Mouse (Mus musculus) lung, adult 2 months (tissue): ENCODE measurements around the gene Zzef1. TPM values are rescaled to one million over a fixed set of nuclear protein-coding genes. Genes with fewer than 3 reads are reported as not detected.

ENCODE experiments used
- DNase-seq: peaks from one replicate; pipeline ENCODE4 v3.0.0; 2022
- H3K4me1 ChIP-seq: fragments of 200-500 bp; 2 replicates; pipeline ENCODE4 v1.6.1; 2011; ENCODE audit warnings: low read length; ENCODE audit not compliant: control insufficient read depth, insufficient read depth
- H3K4me3 ChIP-seq: fragments of 200-500 bp; replicated peaks from 2 replicates; pipeline ENCODE3; 2011; ENCODE audit warnings: low read depth, mild to moderate bottlenecking, control low read depth, low read length; ENCODE audit errors: extremely low read depth
- CTCF ChIP-seq: fragments of 200-500 bp; IDR thresholded peaks from 2 replicates; pipeline ENCODE4 v1.5.1; 2011; ENCODE audit warnings: mild to moderate bottlenecking, low read length, control low read depth; ENCODE audit not compliant: insufficient read depth
- POLR2A ChIP-seq: fragments of 200-500 bp; IDR thresholded peaks from 2 replicates; pipeline ENCODE4 v1.6.1; 2011; ENCODE audit warnings: low read depth, mild to moderate bottlenecking, control low read depth, low read length, borderline replicate concordance; ENCODE audit errors: extremely low read depth
- WGBS: fragments of 180-500 bp; shearing (Covaris S2); methylation state at CpG from one replicate; pipeline ENCODE4 v1.1.7; 2018; 5-methylcytosine and 5-hydroxymethylcytosine counted together
- polyA plus RNA-seq: library from polyadenylated mRNA; depleted of rRNA; stranded (reverse); fragments of >200 nt; gene quantifications from 2 replicates; pipeline ENCODE4 v1.2.3, GENCODE M21; 2012

The Zzef1 gene
- polyA plus RNA-seq, 1 experiment, result 29.3 TPM

- peaks cover 30% of the 10 kb centered on the region for H3K4me1 ChIP-seq
- DNase-seq, result no peak
- WGBS, result 92% methylated on average over 3 of the region's 3 CpGs
- no peak for TF ChIP-seq CTCF
- TF ChIP-seq POLR2A, result no peak
- no peak overlapping the region for H3K4me3 ChIP-seq
Measured at GRCm38 (mm10) chr11:72805232-72805631, 9.2 kb downstream of the Zzef1 start.

- H3K4me3 ChIP-seq, result no peak overlapping the region
- H3K4me1 ChIP-seq, result peaks cover 30% of the 10 kb centered on the region
- 47% methylated on average over 2 of the region's 2 CpGs for WGBS
- DNase-seq, result no peak
- TF ChIP-seq POLR2A, result no peak
- no peak for TF ChIP-seq CTCF
Measured at GRCm38 (mm10) chr11:72806556-72806955, 10.5 kb downstream of the Zzef1 start.

GRCm38 (mm10) chr11:72807992-72808391, 12.0 kb downstream of the Zzef1 start:
- no peak for DNase-seq
- Histone ChIP-seq H3K4me1 (peaks cover 22% of the 10 kb centered on the region), H3K4me3 (no peak overlapping the region)
- TF ChIP-seq POLR2A, result no peak
- TF ChIP-seq CTCF, result no peak
- 62% methylated on average over 4 of the region's 4 CpGs for WGBS

- no peak for DNase-seq
- H3K4me1 ChIP-seq, result no peaks in the 10 kb centered on the region; the same call in 1 of the 2 replicates
- no peak overlapping the region for H3K4me3 ChIP-seq
- TF ChIP-seq CTCF (no peak), POLR2A (no peak)
- WGBS, result 95% methylated on average over 5 of the region's 5 CpGs
Measured at GRCm38 (mm10) chr11:72813687-72814086, 17.7 kb downstream of the Zzef1 start.

- WGBS, result 87% methylated on average over 2 of the region's 2 CpGs
- Histone ChIP-seq H3K4me3 (no peak overlapping the region), H3K4me1 (no peaks in the 10 kb centered on the region; the same call in 1 of the 2 replicates)
- TF ChIP-seq POLR2A (no peak), CTCF (no peak)
- no peak for DNase-seq
Measured at GRCm38 (mm10) chr11:72814188-72814587, 18.2 kb downstream of the Zzef1 start.

- no peak for DNase-seq
- 79% methylated on average over 1 of the region's 1 CpGs for WGBS
- no peak for TF ChIP-seq POLR2A
- TF ChIP-seq CTCF, result no peak
- Histone ChIP-seq H3K4me3 (no peak overlapping the region), H3K4me1 (no peaks in the 10 kb centered on the region)
Measured at GRCm38 (mm10) chr11:72816859-72817258, 20.8 kb downstream of the Zzef1 start.

- 86% methylated on average over 7 of the region's 7 CpGs for WGBS
- Histone ChIP-seq H3K4me3 (no peak overlapping the region), H3K4me1 (no peaks in the 10 kb centered on the region)
- TF ChIP-seq CTCF, result no peak
- TF ChIP-seq POLR2A, result no peak
- no peak for DNase-seq
Measured at GRCm38 (mm10) chr11:72818067-72818466, 22.0 kb downstream of the Zzef1 start.

GRCm38 (mm10) chr11:72821041-72821440, 25.0 kb downstream of the Zzef1 start:
- Histone ChIP-seq H3K4me1 (no peaks in the 10 kb centered on the region), H3K4me3 (no peak overlapping the region)
- no peak for DNase-seq
- TF ChIP-seq CTCF, result no peak
- TF ChIP-seq POLR2A, result no peak
- WGBS, result 87% methylated on average over 7 of the region's 7 CpGs

- no peak for TF ChIP-seq POLR2A
- no peak for TF ChIP-seq CTCF
- no peaks in the 10 kb centered on the region for H3K4me1 ChIP-seq
- no peak for DNase-seq
- WGBS, result 70% methylated on average over 3 of the region's 3 CpGs
- no peak overlapping the region for H3K4me3 ChIP-seq
Measured at GRCm38 (mm10) chr11:72829869-72830268, 33.8 kb downstream of the Zzef1 start.

GRCm38 (mm10) chr11:72842731-72843130, 46.7 kb downstream of the Zzef1 start:
- TF ChIP-seq CTCF, result no peak
- no peak for TF ChIP-seq POLR2A
- 87% methylated on average over 3 of the region's 3 CpGs for WGBS

More at GRCm38 (mm10) chr11:72842731-72843130, 46.7 kb downstream of the Zzef1 start:
- Histone ChIP-seq H3K4me3 (no peak overlapping the region), H3K4me1 (peaks cover 2% of the 10 kb centered on the region)
- no peak for DNase-seq
